8 mouse cellular contexts compared by ENCODE assay signal in genomic region chr10:128645111-128646011, GRCm38 (mm10). TPM values are rescaled to one million over a fixed set of nuclear protein-coding genes. Genes with fewer than 3 reads are reported as not detected.
A peak's percentile ranks its signal among the peaks of the same experiment; 100 is the strongest.
DNase-seq lines count a peak whose midpoint lies in the region; ATAC-seq lines count a peak whose summit lies in the region.

Gene Ikzf4 (minus strand): TSS chr10:128645991.

- H3K4me3 ChIP-seq in heart, embryonic 14.5 days (ENCODE audit: control insufficient read depth in 1 of 2, insufficient read depth in 1 of 2, low read depth in 1 of 2, low read length in 2 of 2): peak within 1 kb of the TSS; percentile 50 to 56
- H3K4me3 ChIP-seq in liver, embryonic 16.5 days (ENCODE audit: low read depth, low read length): peak within 1 kb of the TSS; percentile 49

- H3K9ac ChIP-seq in heart, embryonic 14.5 days (ENCODE audit: low read length): peak within 1 kb of the TSS; percentile 77
- 0 out of 2 replicates have a peak within 1 kb of the TSS, but pooled peaks have one; percentile 34 for H3K9ac ChIP-seq in liver, embryonic 16.5 days (ENCODE audit: low read depth, low read length)

- H3K27me3 ChIP-seq in heart, embryonic 14.5 days (ENCODE audit: control insufficient read depth, insufficient read depth, low read length): peaks cover 8% of the 10 kb centered on the region
- H3K27me3 ChIP-seq in liver, embryonic 16.5 days (ENCODE audit: control insufficient read depth, insufficient read depth, low read depth, low read length): peaks cover 42% of the 10 kb centered on the region

- H3K27ac ChIP-seq in heart, embryonic 14.5 days (replicated peaks in 1 of 2; ENCODE audit: control insufficient read depth in 1 of 2, insufficient read depth in 1 of 2, low read depth in 2 of 2, low read length in 2 of 2): no peak within 1 kb of the TSS
- H3K27ac ChIP-seq in liver, embryonic 16.5 days (ENCODE audit: low read length): no peak within 1 kb of the TSS

- H3K9me3 ChIP-seq in heart, embryonic 14.5 days (ENCODE audit: control insufficient read depth, low read length): no peaks in the 10 kb centered on the region
- H3K9me3 ChIP-seq in liver, embryonic 16.5 days (replicated peaks; ENCODE audit: control insufficient read depth, low read length): no peaks in the 10 kb centered on the region

- H3K36me3 ChIP-seq in heart, embryonic 14.5 days (ENCODE audit: control insufficient read depth, insufficient read depth, low read length): no peaks in the 10 kb centered on the region
- no peaks in the 10 kb centered on the region for H3K36me3 ChIP-seq in liver, embryonic 16.5 days (ENCODE audit: control insufficient read depth, insufficient read depth)

- DNase-seq in urinary bladder, postnatal 25 days (ENCODE audit: low spot score): peak; percentile 26
- DNase-seq in urinary bladder, postnatal 10 days (ENCODE audit: low spot score): no peak
- peak; percentile 68 for DNase-seq in embryo, embryonic 11 days
- DNase-seq in kidney, postnatal 25 days: peak; percentile 29 to 61
- DNase-seq in spleen, postnatal 10 days (ENCODE audit: low spot score in 2 of 2): no peak

- peaks cover 13 to 22% of the 10 kb centered on the region in 2 experiments; a peak in 3 of 4 replicates for H3K4me1 ChIP-seq in heart, embryonic 14.5 days (ENCODE audit: control insufficient read depth in 2 of 2, insufficient read depth in 2 of 2, low read length in 2 of 2)
- H3K4me1 ChIP-seq in liver, embryonic 16.5 days (ENCODE audit: control insufficient read depth, low read depth, low read length): no peaks in the 10 kb centered on the region; the same call in 1 of the 2 replicates

- H3K4me2 ChIP-seq in heart, embryonic 14.5 days (ENCODE audit: low read length): peak within 1 kb of the TSS; percentile 86
- H3K4me2 ChIP-seq in liver, embryonic 16.5 days (ENCODE audit: low read depth, low read length): peak within 1 kb of the TSS; percentile 62

- WGBS in heart, embryonic 14.5 days: 3% methylated on average over 36 of the region's 36 CpGs
- 6% methylated on average over 35 of the region's 36 CpGs for WGBS in liver, embryonic 16.5 days (ENCODE audit: insufficient replicate concordance)

- no peak; the same call in 1 of the 2 replicates for ATAC-seq in heart, embryonic 14.5 days (ENCODE audit: insufficient number of reproducible peaks, insufficient read depth, low FRiP score, low read depth)
- ATAC-seq in liver, embryonic 16.5 days (ENCODE audit: low read depth): peak; percentile 23
- 0 out of 2 replicates have a peak, but pooled peaks have one; percentile 27 for ATAC-seq in neutrophil, adult 5-6 weeks (ENCODE audit: extremely low read depth, insufficient number of reproducible peaks, low FRiP score, poor library complexity, severe bottlenecking)

RNA-seq across cellular contexts. Expression of gene Ikzf4, which starts in this region (rescaled TPM):
- polyA plus RNA-seq in heart, embryonic 14.5 days (2014; fragmentation: Nextera tagmentation; extraction: Ambion mirVana): 1.5 and 1.8 TPM in 2 replicates
- polyA plus RNA-seq in liver, embryonic 16.5 days (2015; fragmentation: Nextera tagmentation; extraction: Ambion mirVana): 0.08 and 0.15 TPM in 2 replicates
- total RNA-seq in neutrophil, adult 5-6 weeks (2017): 0.35 TPM in 1 of 2 replicates, not detected in the other

Comparison
In these comparisons a context has a peak if more than half of its experiments do, and no peak if none do; other contexts are left out.
1. DNase-seq: peak in urinary bladder, postnatal 25 days (single experiment), embryo, embryonic 11 days (single experiment) and kidney, postnatal 25 days (2 of 2); none in urinary bladder, postnatal 10 days (single experiment) and spleen, postnatal 10 days (0 of 2).
2. Peak in ATAC-seq, H3K4me3 ChIP-seq, H3K9ac ChIP-seq and H3K4me2 ChIP-seq in liver, embryonic 16.5 days; RNA of the gene not detected or under 1 TPM.
3. Peak in ATAC-seq in neutrophil, adult 5-6 weeks; RNA of the gene not detected or under 1 TPM.